Mouse (Mus musculus) erythroblast, embryonic 14.5 days (primary cell): ENCODE measurements around the gene Lacc1. TPM values are rescaled to one million over a fixed set of nuclear protein-coding genes. Genes with fewer than 3 reads are reported as not detected.
"Not testable (repeated sequence)": the region's sequence is repeated elsewhere in the genome, so short reads cannot be mapped to it uniquely, and the experiment has no call there.

Source experiments
- H3K27me3 ChIP-seq: 2 replicates; pipeline ENCODE4 v1.6.1; 2012; ENCODE audit warnings: inconsistent platforms; ENCODE audit not compliant: control insufficient read depth
- H3K36me3 ChIP-seq: 2 replicates; pipeline ENCODE4 v1.6.1; 2012; ENCODE audit warnings: mild to moderate bottlenecking, inconsistent platforms; ENCODE audit not compliant: control insufficient read depth
- H3K4me1 ChIP-seq: 2 replicates; pipeline ENCODE4 v1.6.1; 2012; ENCODE audit warnings: inconsistent platforms; ENCODE audit not compliant: control insufficient read depth
- H3K4me3 ChIP-seq: replicated peaks from 2 replicates; pipeline ENCODE3; 2012; ENCODE audit warnings: moderate library complexity, mild to moderate bottlenecking, inconsistent platforms
- H3K9me3 ChIP-seq: 2 replicates; pipeline ENCODE4 v1.6.1; 2012; ENCODE audit warnings: low read length, inconsistent platforms, mixed read lengths; ENCODE audit not compliant: control insufficient read depth
- GATA1 ChIP-seq: IDR thresholded peaks from 2 replicates; pipeline ENCODE4 v1.6.1; 2012; ENCODE audit warnings: low read length, inconsistent platforms, mixed read lengths
- TAL1 ChIP-seq: IDR thresholded peaks from 3 replicates; pipeline ENCODE4 v1.6.1; 2012; ENCODE audit warnings: low read length, inconsistent platforms, mixed read lengths
- polyA plus RNA-seq: library from polyadenylated mRNA; stranded (reverse); fragments of >175 nt; gene quantifications from 2 replicates; pipeline ENCODE4 v1.2.3, GENCODE M21; 2012

The Lacc1 gene
- polyA plus RNA-seq, 1 experiment = not detected

DNA sequence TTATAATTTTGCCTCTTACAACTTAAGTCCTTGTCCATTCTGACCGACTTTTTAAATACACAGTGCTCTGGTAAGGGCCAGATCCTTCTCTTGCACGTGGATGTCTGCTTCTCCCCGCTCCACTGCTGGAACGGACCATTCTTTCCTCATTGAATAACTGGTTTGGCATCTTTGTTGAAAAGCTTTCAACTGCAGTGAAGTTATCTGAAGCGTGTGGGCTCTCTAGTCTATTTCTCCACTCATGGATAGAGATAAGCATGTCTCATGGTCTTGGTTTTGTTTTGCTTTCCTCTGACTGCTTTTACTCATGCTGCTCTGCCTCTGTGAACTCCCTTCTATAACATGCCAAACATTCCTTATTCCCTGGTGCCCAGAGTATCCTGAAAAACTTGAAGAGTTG is 4.3 kb downstream of the Lacc1 start:
- Histone ChIP-seq H3K4me1 (peaks cover 11% of the 10 kb centered on the region), H3K36me3 (no peaks in the 10 kb centered on the region; the same call in 1 of the 2 replicates), H3K27me3 (peaks cover 11% of the 10 kb centered on the region), H3K9me3 (no peaks in the 10 kb centered on the region), H3K4me3 (no peak overlapping the region)
- TF ChIP-seq GATA1 (no peak), TAL1 (no peak)

DNA sequence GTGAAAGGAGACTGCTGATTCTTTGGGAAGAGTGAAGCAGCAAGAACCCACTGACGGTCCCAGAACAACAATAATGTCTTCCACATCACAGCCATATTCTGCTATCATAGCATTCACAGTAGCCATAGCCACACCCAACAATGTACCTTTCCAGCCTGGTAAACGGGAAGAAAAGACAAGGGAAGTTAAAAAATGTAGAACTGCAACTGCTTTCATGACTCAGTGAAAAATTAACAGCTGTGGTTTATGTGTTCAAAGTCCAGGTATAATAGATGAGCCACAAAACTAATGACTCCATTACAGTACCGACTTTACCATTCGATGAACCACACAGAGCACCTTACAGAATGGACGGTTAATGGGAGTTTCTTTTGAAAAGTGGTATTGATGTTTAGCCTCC is 5.9 kb downstream of the Lacc1 start:
- Histone ChIP-seq H3K36me3 (no peaks in the 10 kb centered on the region; the same call in 1 of the 2 replicates), H3K27me3 (peaks cover 5% of the 10 kb centered on the region), H3K4me1 (no peaks in the 10 kb centered on the region), H3K4me3 (no peak overlapping the region), H3K9me3 (no peaks in the 10 kb centered on the region)
- no peak for TF ChIP-seq GATA1
- no peak for TF ChIP-seq TAL1

DNA sequence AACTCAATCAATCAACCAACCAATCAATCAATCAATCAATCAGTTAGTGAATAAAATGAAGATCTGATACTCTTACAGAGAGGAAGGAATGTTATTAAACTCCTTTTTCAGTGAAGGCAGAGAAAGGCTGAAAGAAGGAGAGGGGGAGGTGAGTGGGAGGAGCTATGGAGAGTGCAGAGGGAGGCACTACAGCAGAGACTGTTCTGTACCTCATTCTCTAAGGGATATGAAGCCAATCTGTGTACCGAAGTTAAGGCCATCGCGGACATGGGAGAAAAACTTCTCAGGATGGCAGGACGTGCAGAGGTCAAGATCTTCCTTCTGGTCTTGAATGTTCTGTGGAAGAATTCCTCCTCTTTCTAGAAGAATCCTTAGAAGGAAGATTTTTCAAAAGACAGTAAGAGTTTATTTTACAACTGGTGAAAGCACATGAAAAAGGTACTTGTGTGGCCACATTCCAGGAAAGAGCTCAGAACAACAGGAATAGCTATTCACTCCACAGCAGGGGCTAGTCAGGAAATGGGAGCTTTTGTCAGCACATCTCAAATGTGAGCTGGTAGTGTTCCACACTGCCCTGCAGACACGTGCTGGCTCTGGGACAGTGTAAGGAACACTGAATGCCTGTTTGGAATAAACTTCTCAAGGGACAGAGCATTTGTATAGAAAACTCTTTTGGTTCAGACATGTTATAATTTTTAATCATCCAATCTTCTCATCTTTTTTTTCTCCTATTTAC is 7.2 kb downstream of the Lacc1 start:
- Histone ChIP-seq H3K27me3 (no peaks in the 10 kb centered on the region), H3K4me3 (no peak overlapping the region), H3K4me1 (no peaks in the 10 kb centered on the region), H3K36me3 (no peaks in the 10 kb centered on the region; the same call in 1 of the 2 replicates), H3K9me3 (no peaks in the 10 kb centered on the region)
- no peak for TF ChIP-seq TAL1
- no peak for TF ChIP-seq GATA1

DNA sequence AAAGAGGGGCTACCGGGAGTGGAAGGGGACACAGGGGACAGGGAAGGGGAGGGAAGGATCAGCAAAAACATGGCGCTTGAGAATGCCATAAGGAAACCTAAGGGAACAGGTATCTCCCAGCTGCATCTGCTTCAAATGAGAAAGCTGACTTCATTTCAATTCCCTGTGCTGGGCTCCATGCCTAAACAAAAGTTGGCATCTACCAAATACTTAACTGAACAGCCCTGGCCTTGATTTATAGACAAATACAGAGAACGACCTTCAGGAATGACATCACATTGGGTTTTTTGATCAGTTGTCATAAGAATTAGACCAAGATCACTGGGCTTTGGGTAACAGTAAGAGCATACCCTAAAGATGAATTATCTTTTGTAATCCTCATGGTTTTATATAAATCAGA is 12.2 kb downstream of the Lacc1 start:
- Histone ChIP-seq H3K27me3 (no peaks in the 10 kb centered on the region), H3K4me3 (no peak overlapping the region), H3K4me1 (no peaks in the 10 kb centered on the region), H3K36me3 (no peaks in the 10 kb centered on the region), H3K9me3 (no peaks in the 10 kb centered on the region)
- TF ChIP-seq TAL1 = no peak
- no peak for TF ChIP-seq GATA1

DNA sequence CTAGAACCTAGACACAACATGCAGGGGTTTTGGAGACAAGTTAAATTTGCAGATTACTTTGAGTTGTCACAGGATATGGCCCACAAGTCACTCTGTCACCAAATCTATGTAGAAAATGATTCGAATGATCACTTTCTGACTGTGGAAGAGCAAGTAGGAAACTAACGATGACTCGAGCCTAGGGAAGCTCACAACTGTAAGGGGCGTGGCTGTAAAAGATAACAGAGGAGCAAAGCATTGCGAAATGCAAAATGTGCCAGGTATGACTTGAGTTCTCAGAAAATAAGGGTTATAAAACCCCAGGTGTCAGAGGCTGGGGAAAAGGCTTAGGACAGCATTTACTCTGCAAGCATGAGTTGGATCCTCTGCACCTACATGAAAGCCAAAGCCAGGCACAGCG is 19.5 kb downstream of the Lacc1 start:
- H3K36me3 ChIP-seq = no peaks in the 10 kb centered on the region
- peaks cover 2% of the 10 kb centered on the region; the same call in 1 of the 2 replicates for H3K4me1 ChIP-seq
- no peaks in the 10 kb centered on the region for H3K9me3 ChIP-seq
- no peaks in the 10 kb centered on the region for H3K27me3 ChIP-seq
- H3K4me3 ChIP-seq = no peak overlapping the region
- TF ChIP-seq GATA1 (no peak), TAL1 (no peak)

DNA sequence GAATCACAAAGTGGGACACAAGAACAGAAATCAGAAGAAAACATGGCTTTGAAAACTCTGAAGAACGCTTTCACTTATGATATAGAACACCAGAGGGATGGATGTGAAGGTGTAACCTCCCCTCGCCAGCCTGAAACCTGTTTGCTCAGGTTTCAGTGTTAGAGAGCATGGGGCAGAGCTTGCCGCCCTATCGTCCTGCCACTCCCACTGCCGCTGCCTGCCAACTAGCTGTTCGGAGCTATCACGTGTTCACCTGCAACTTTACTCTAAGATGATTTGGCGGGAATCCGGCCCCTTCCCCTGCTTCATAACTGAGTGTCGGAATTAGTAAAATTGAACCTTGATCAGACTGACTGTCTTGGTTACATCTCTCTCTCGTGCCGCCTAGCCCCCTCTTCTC is 19.9 kb downstream of the Lacc1 start:
- not testable (repeated sequence) for H3K36me3 ChIP-seq, H3K27me3 ChIP-seq, H3K4me3 ChIP-seq

DNA sequence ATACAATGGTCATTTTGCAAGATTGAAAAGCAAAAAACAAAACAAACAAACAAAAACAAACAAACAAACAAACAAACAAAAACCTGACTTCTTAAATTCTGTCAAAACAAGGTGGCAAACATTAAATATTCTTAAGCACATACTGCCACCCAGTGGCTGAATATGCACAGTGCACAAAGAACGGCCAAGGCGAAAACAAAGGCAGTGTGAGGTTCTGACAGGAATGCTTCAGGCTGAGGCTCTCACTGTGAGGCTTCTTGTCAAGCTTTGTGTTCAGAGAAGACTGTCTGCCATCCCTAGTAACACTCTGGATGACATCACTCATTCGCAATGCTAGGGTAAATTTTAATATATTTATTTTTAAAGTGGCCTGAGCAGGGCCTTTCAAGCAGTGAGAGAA is 24.9 kb downstream of the Lacc1 start:
- Histone ChIP-seq H3K27me3 (no peaks in the 10 kb centered on the region), H3K4me3 (no peak overlapping the region), H3K36me3 (no peaks in the 10 kb centered on the region), H3K4me1 (no peaks in the 10 kb centered on the region; the same call in 1 of the 2 replicates), H3K9me3 (no peaks in the 10 kb centered on the region)
- no peak for TF ChIP-seq TAL1
- TF ChIP-seq GATA1 = no peak

More for the DNA sequence above, 19.9 kb downstream of the Lacc1 start:
- H3K9me3 ChIP-seq, H3K4me1 ChIP-seq: not testable (repeated sequence)

DNA sequence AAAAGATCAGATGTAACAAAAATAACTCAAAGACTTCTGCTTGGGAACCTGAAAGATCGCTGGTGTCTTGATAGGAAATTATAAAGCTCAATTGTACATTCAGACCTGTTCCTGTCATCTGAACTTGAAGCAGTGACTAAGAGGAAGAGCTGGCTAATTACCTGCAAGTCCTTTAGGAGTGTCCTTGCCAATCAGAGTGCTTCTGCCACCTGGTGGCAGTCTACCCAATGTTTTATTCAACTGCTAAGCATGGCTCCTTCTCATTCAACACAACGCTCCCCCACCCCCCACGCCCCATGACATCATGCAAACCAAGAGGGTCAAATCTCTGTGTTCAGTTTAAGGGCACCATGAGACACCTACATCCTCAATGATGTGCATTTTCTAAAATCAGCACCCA is 28.5 kb downstream of the Lacc1 start:
- TF ChIP-seq GATA1 (no peak), TAL1 (no peak)
- Histone ChIP-seq H3K4me3 (no peak overlapping the region), H3K9me3 (no peaks in the 10 kb centered on the region), H3K36me3 (no peaks in the 10 kb centered on the region), H3K4me1 (no peaks in the 10 kb centered on the region), H3K27me3 (no peaks in the 10 kb centered on the region)

DNA sequence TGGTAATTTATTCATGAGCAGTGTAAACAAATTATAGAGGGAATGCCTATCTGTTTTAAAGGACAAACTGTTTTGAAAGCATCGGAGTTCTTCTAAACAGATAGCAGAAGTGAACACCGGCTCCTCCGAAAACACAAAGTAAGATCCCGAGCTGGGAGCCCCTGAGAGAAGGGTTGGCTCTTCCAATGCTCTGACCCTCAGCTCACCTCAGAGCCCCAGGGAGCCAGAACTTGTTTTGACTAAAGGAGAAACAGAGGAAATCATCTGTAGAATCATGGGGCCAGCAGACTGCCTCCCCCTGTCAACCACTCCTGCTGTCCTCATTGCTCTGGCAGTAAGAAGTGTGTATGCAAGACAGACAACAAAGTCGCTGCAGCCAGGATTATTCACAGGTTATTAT is 31.1 kb downstream of the Lacc1 start:
- Histone ChIP-seq H3K4me1 (no peaks in the 10 kb centered on the region), H3K4me3 (no peak overlapping the region), H3K27me3 (no peaks in the 10 kb centered on the region), H3K36me3 (no peaks in the 10 kb centered on the region), H3K9me3 (no peaks in the 10 kb centered on the region)
- TF ChIP-seq TAL1 (no peak), GATA1 (no peak)

DNA sequence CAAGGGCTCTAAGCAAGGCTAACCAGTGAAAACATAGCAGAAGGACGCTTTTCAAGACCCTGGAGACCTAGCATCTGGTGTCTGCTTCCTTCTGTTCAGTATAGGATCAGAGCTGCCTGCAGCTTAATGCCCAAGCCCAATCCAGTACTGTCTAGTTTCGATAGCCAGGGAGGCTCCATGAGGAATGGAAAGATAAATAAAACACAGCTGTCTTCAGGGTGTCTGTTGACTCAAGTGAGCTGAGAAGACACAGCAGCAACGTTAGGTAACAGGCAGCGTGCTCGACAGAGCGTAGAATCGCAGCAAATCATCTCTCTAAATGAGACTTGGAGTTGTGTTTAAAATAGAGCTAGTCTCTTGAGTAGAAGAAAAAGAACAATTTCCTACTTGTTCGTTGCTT is 32.0 kb downstream of the Lacc1 start:
- H3K27me3 ChIP-seq = no peaks in the 10 kb centered on the region
- H3K36me3 ChIP-seq = no peaks in the 10 kb centered on the region
- TF ChIP-seq GATA1 (no peak), TAL1 (no peak)
- no peak overlapping the region for H3K4me3 ChIP-seq
- no peaks in the 10 kb centered on the region for H3K4me1 ChIP-seq
- no peaks in the 10 kb centered on the region for H3K9me3 ChIP-seq

DNA sequence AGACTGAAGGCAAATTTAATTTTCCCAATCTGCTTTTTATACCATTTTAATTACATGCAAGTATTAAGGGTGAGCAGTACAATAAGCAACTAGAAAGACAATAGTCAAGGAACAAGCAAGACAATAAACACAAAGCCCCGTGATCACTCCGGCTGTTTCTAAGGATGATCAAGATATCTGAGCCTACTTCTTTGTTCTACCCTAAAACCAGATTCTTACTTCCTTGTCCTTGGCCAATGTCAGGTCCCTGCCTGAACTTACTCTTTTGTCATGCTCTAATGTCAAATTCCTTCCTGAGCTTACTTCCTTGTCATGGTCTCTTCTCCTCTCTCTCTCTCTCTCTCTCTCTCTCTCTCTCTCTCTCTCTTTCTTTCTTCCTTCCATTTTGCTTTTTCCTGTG is 46.4 kb downstream of the Lacc1 start:
- H3K36me3 ChIP-seq = not testable (repeated sequence)

More for the DNA sequence above, 46.4 kb downstream of the Lacc1 start:
- H3K27me3 ChIP-seq, H3K9me3 ChIP-seq, H3K4me3 ChIP-seq, H3K4me1 ChIP-seq: not testable (repeated sequence)
